Mouse (Mus musculus) limb, embryonic 12.5 days (tissue): Measurements from ENCODE around the gene Pi4k2b. TPM values are rescaled to one million over a fixed set of nuclear protein-coding genes. Genes with fewer than 3 reads are reported as not detected.

Experiments
- ATAC-seq: fragments of 200-750 bp; cut with Nextera tagmentation; 2 replicates; pipeline ENCODE4 v1.8.0; 2017; ENCODE audit warnings: low read depth, moderate TSS enrichment; ENCODE audit not compliant: insufficient number of reproducible peaks, insufficient read depth, low FRiP score, low TSS enrichment
- H3K27ac ChIP-seq: fragments of 300-500 bp; sonication (generic); 2 replicates; pipeline ENCODE4 v1.5.1; 2016; ENCODE audit warnings: mild to moderate bottlenecking, moderate library complexity
- H3K27me3 ChIP-seq: fragments of 300-500 bp; sonication (generic); 2 replicates; pipeline ENCODE4 v1.6.1; 2016; ENCODE audit warnings: mild to moderate bottlenecking, moderate library complexity
- H3K36me3 ChIP-seq: fragments of 300-500 bp; sonication (generic); 2 replicates; pipeline ENCODE4 v1.6.1; 2016; ENCODE audit warnings: mild to moderate bottlenecking, moderate library complexity
- H3K4me1 ChIP-seq: fragments of 300-500 bp; sonication (generic); replicated peaks from 2 replicates; pipeline ENCODE4 v1.6.1; 2016
- H3K4me2 ChIP-seq: fragments of 300-500 bp; sonication (generic); 2 replicates; pipeline ENCODE4 v1.6.1; 2016; ENCODE audit warnings: mild to moderate bottlenecking, moderate library complexity
- H3K4me3 ChIP-seq: fragments of 300-500 bp; sonication (generic); replicated peaks from 2 replicates; pipeline ENCODE4 v1.5.1; 2016; ENCODE audit warnings: mild to moderate bottlenecking
- H3K9ac ChIP-seq: fragments of 300-500 bp; sonication (generic); replicated peaks from 2 replicates; pipeline ENCODE4 v1.6.1; 2016; ENCODE audit warnings: mild to moderate bottlenecking, moderate library complexity
- H3K9me3 ChIP-seq: fragments of 300-500 bp; sonication (generic); 2 replicates; pipeline ENCODE4 v1.6.1; 2016; ENCODE audit warnings: mild to moderate bottlenecking, moderate library complexity
- WGBS: fragments of 180-500 bp; shearing (Covaris S2); methylation state at CpG from one replicate; pipeline ENCODE4 v1.1.7; 2016; 5-methylcytosine and 5-hydroxymethylcytosine counted together
- polyA plus RNA-seq: library from polyadenylated mRNA; unstranded; fragments of >200 nt; fragmentation: Nextera tagmentation; extraction: Ambion mirVana; gene quantifications from 2 replicates; pipeline ENCODE4 v1.2.1, GENCODE M21; 2016

Gene Pi4k2b
- polyA plus RNA-seq, 1 experiment from 2014 or later = 22.7 TPM

- H3K27ac ChIP-seq = peak overlapping the region; percentile 84
- no peaks in the 10 kb centered on the region for H3K9me3 ChIP-seq
- peak overlapping the region; percentile 81 for H3K9ac ChIP-seq
- H3K4me1 ChIP-seq = no peaks in the 10 kb centered on the region; the same call in 1 of the 2 replicates
- peak; percentile 93 for ATAC-seq
- 4% methylated on average over 37 of the region's 37 CpGs for WGBS
- peak overlapping the region; percentile 78 for H3K4me3 ChIP-seq
- no peaks in the 10 kb centered on the region for H3K27me3 ChIP-seq
- H3K36me3 ChIP-seq = peaks cover 13% of the 10 kb centered on the region; the same call in 1 of the 2 replicates
- H3K4me2 ChIP-seq = peak overlapping the region; percentile 59
These were observed 41.3 kb downstream of the Pi4k2b start for GRCm38 (mm10) chr5:52782523-52783250.

GRCm38 (mm10) chr5:52783251-52783620 is 41.9 kb downstream of the Pi4k2b start:
- WGBS = 0% methylated on average over 9 of the region's 9 CpGs
- Histone ChIP-seq H3K4me1 (no peaks in the 10 kb centered on the region; the same call in 1 of the 2 replicates), H3K4me2 (peak overlapping the region; percentile 59)

GRCm38 (mm10) chr5:52783957-52784356 is 42.6 kb downstream of the Pi4k2b start:
- no peak for ATAC-seq
- WGBS = 71% methylated on average over 2 of the region's 2 CpGs
- peak overlapping the region; percentile 59 for H3K4me2 ChIP-seq
- H3K27me3 ChIP-seq = no peaks in the 10 kb centered on the region
- H3K4me3 ChIP-seq = no peak overlapping the region; the same call in 1 of the 2 replicates
- no peak overlapping the region for H3K9ac ChIP-seq
- peaks cover 25% of the 10 kb centered on the region for H3K36me3 ChIP-seq
- no peaks in the 10 kb centered on the region; the same call in 1 of the 2 replicates for H3K4me1 ChIP-seq
- no peaks in the 10 kb centered on the region for H3K9me3 ChIP-seq
- H3K27ac ChIP-seq = no peak overlapping the region

More at GRCm38 (mm10) chr5:52783251-52783620, 41.9 kb downstream of the Pi4k2b start:
- Histone ChIP-seq H3K27me3 (no peaks in the 10 kb centered on the region), H3K4me3 (peak overlapping the region; percentile 78), H3K9ac (peak overlapping the region; percentile 81), H3K9me3 (no peaks in the 10 kb centered on the region), H3K36me3 (peaks cover 18% of the 10 kb centered on the region; the same call in 1 of the 2 replicates), H3K27ac (peak overlapping the region; percentile 84)
- peak; percentile 61; the same call in 1 of the 2 replicates for ATAC-seq

- ATAC-seq = no peak
- WGBS = 91% methylated on average over 7 of the region's 7 CpGs
- no peak overlapping the region for H3K9ac ChIP-seq
- no peaks in the 10 kb centered on the region; the same call in 1 of the 2 replicates for H3K4me1 ChIP-seq
- peaks cover 33% of the 10 kb centered on the region for H3K36me3 ChIP-seq
- H3K9me3 ChIP-seq = no peaks in the 10 kb centered on the region
- no peaks in the 10 kb centered on the region for H3K27me3 ChIP-seq
- no peak overlapping the region for H3K4me2 ChIP-seq
- no peak overlapping the region for H3K27ac ChIP-seq
- no peak overlapping the region for H3K4me3 ChIP-seq
These were observed 45.4 kb downstream of the Pi4k2b start for GRCm38 (mm10) chr5:52786556-52787322.

- H3K4me1 ChIP-seq = no peaks in the 10 kb centered on the region
- H3K4me3 ChIP-seq = no peak overlapping the region
- no peak overlapping the region for H3K9ac ChIP-seq
- no peak for ATAC-seq
- H3K27me3 ChIP-seq = no peaks in the 10 kb centered on the region
- H3K36me3 ChIP-seq = peaks cover 47% of the 10 kb centered on the region
- no peak overlapping the region for H3K4me2 ChIP-seq
- WGBS = 93% methylated on average over 9 of the region's 9 CpGs
- H3K27ac ChIP-seq = no peak overlapping the region
- no peaks in the 10 kb centered on the region for H3K9me3 ChIP-seq
These were observed 51.9 kb downstream of the Pi4k2b start for GRCm38 (mm10) chr5:52793230-52793629.

- Histone ChIP-seq H3K27ac (no peak overlapping the region), H3K4me1 (no peaks in the 10 kb centered on the region), H3K9ac (no peak overlapping the region), H3K9me3 (no peaks in the 10 kb centered on the region), H3K36me3 (peaks cover 45% of the 10 kb centered on the region), H3K4me2 (no peak overlapping the region), H3K4me3 (no peak overlapping the region), H3K27me3 (no peaks in the 10 kb centered on the region)
- ATAC-seq = no peak
- 93% methylated on average over 9 of the region's 9 CpGs for WGBS
These were observed 52.7 kb downstream of the Pi4k2b start for GRCm38 (mm10) chr5:52794109-52794508.

GRCm38 (mm10) chr5:52799274-52799985 is 58.1 kb downstream of the Pi4k2b start:
- no peaks in the 10 kb centered on the region for H3K27me3 ChIP-seq
- H3K27ac ChIP-seq = no peak overlapping the region
- no peak overlapping the region for H3K9ac ChIP-seq
- 89% methylated on average over 12 of the region's 12 CpGs for WGBS
- no peak overlapping the region for H3K4me3 ChIP-seq
- H3K4me1 ChIP-seq = no peaks in the 10 kb centered on the region
- H3K4me2 ChIP-seq = no peak overlapping the region
- peaks cover 53% of the 10 kb centered on the region for H3K36me3 ChIP-seq
- no peak for ATAC-seq
- H3K9me3 ChIP-seq = no peaks in the 10 kb centered on the region

- no peak overlapping the region for H3K27ac ChIP-seq
- ATAC-seq = no peak
- WGBS = 56% methylated on average over 4 of the region's 4 CpGs
- no peak overlapping the region for H3K9ac ChIP-seq
- no peaks in the 10 kb centered on the region for H3K27me3 ChIP-seq
- H3K4me3 ChIP-seq = no peak overlapping the region
- H3K4me2 ChIP-seq = no peak overlapping the region
- H3K4me1 ChIP-seq = peaks cover 19% of the 10 kb centered on the region
- no peaks in the 10 kb centered on the region for H3K9me3 ChIP-seq
- peaks cover 41% of the 10 kb centered on the region for H3K36me3 ChIP-seq
These were observed 64.4 kb downstream of the Pi4k2b start for GRCm38 (mm10) chr5:52805801-52806200.

- H3K27ac ChIP-seq = no peak overlapping the region
- no peak overlapping the region for H3K9ac ChIP-seq
- 43% methylated on average over 8 of the region's 8 CpGs for WGBS
- no peaks in the 10 kb centered on the region for H3K9me3 ChIP-seq
- H3K36me3 ChIP-seq = peaks cover 41% of the 10 kb centered on the region
- H3K4me3 ChIP-seq = no peak overlapping the region
- ATAC-seq = no peak
- H3K4me1 ChIP-seq = peaks cover 19% of the 10 kb centered on the region
- 0 out of 2 replicates have a peak overlapping the region, but pooled peaks have one; percentile 27 for H3K4me2 ChIP-seq
- no peaks in the 10 kb centered on the region for H3K27me3 ChIP-seq
These were observed 65.0 kb downstream of the Pi4k2b start for GRCm38 (mm10) chr5:52806349-52806748.

GRCm38 (mm10) chr5:52807030-52807429 is 65.7 kb downstream of the Pi4k2b start:
- Histone ChIP-seq H3K9ac (no peak overlapping the region), H3K36me3 (peaks cover 44% of the 10 kb centered on the region), H3K4me3 (no peak overlapping the region), H3K4me2 (peak overlapping the region; percentile 27), H3K4me1 (peaks cover 19% of the 10 kb centered on the region), H3K9me3 (no peaks in the 10 kb centered on the region), H3K27me3 (no peaks in the 10 kb centered on the region), H3K27ac (peak overlapping the region; percentile 50; the same call in 1 of the 2 replicates)
- ATAC-seq = 0 out of 2 replicates have a peak, but pooled peaks have one; percentile 69
- 42% methylated on average over 7 of the region's 7 CpGs for WGBS

GRCm38 (mm10) chr5:52810446-52810845 is 69.1 kb downstream of the Pi4k2b start:
- Histone ChIP-seq H3K4me2 (no peak overlapping the region), H3K36me3 (peaks cover 47% of the 10 kb centered on the region), H3K9me3 (no peaks in the 10 kb centered on the region), H3K4me1 (peaks cover 19% of the 10 kb centered on the region), H3K27ac (no peak overlapping the region), H3K27me3 (no peaks in the 10 kb centered on the region), H3K4me3 (no peak overlapping the region), H3K9ac (no peak overlapping the region)
- no peak for ATAC-seq
- 93% methylated on average over 6 of the region's 6 CpGs for WGBS
